Mouse (Mus musculus) embryonic fibroblast, embryonic 13.5 days (primary cell): Measurements from ENCODE around the gene Psmc5.

ENCODE experiments used
- CTCF ChIP-seq: IDR thresholded peaks from 2 replicates; pipeline ENCODE4 v1.5.1; 2011; ENCODE audit warnings: mild to moderate bottlenecking, control low read depth, low read length, moderate library complexity, borderline replicate concordance; ENCODE audit not compliant: insufficient read depth
- POLR2A ChIP-seq: IDR thresholded peaks from 2 replicates; pipeline ENCODE4 v1.6.1; 2011; ENCODE audit warnings: low read depth, mild to moderate bottlenecking, control low read depth, low read length, moderate library complexity

- TF ChIP-seq POLR2A: no peak
- TF ChIP-seq CTCF: no peak
Observed at GRCm38 (mm10) chr11:106271794-106272643, 16.1 kb downstream of the Psmc5 start.
